Mouse (Mus musculus) bone marrow macrophage, adult 2 months (primary cell): Measurements from ENCODE around the gene Klhl36.

ENCODE experiments used
- CTCF ChIP-seq: IDR thresholded peaks from 2 replicates; pipeline ENCODE4 v1.5.1; 2012; ENCODE audit warnings: low read depth, mild to moderate bottlenecking, low read length, moderate library complexity
- POLR2A ChIP-seq: IDR thresholded peaks from 2 replicates; pipeline ENCODE4 v1.6.1; 2012; ENCODE audit warnings: mild to moderate bottlenecking, low read depth, low read length, borderline replicate concordance

DNA sequence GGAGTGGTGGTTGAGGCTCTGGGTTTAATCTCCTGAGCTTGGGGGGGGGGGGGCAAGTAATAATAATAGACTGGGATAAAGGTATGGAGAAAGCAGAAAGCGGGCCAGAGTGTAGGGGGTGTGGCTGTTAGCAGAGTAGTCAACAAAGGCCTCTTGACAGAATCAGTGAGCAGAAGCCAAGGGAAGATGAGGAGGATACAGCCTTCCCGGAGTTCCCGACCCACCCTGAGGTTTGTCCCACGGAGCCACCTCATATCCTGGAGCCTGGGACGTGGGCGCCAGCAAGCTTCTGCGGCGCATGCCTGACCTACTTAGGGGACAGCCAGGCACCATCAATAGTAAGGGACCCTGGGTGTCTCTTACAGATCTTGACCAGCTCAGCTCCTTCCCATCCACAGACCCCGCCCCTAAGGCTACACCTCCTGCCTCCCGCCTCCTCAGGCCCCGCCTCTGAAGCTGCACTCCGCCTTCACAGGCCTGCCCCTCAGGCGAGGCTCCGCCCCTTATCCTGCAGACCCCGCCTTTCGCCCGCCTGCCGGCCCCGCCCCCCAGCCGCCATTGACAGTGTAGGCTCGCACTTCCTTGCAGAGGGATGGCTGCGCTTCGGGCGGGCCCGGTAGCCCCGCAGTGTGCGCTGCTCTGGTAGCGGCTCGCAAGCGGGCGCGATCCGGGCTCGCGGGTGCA lies at the start of gene Klhl36:
- no peak for TF ChIP-seq CTCF
- TF ChIP-seq POLR2A, result no peak
